Mouse (Mus musculus): ENCODE results near the gene Ltk. TPM values are rescaled to one million over a fixed set of nuclear protein-coding genes. Genes with fewer than 3 reads are reported as not detected.
"Not testable (repeated sequence)": the region's sequence is repeated elsewhere in the genome, so short reads cannot be mapped to it uniquely, and the experiment has no call there.

Ltk gene
- polyA plus RNA-seq, 1 experiment from 2014 or later = 2.5 TPM

- no peak for ATAC-seq (ENCODE audit: low FRiP score)
- WGBS = 21% methylated on average over 12 of the region's 12 CpGs
Observed at GRCm38 (mm10) chr2:119737124-119737523, 23.1 kb downstream of the Ltk start.

GRCm38 (mm10) chr2:119730735-119731134 lies 29.5 kb downstream of the Ltk start:
- 0 out of 2 replicates have a peak, but pooled peaks cover 3% of the 10 kb centered on the region for H3K27me3 ChIP-seq (replicated peaks)
- no peak overlapping the region for H3K9ac ChIP-seq (replicated peaks)
- ATAC-seq (ENCODE audit: low FRiP score) = no peak
- no peaks in the 10 kb centered on the region for H3K4me1 ChIP-seq
- no peak overlapping the region for H3K4me2 ChIP-seq
- no peaks in the 10 kb centered on the region for H3K9me3 ChIP-seq (replicated peaks)
- H3K27ac ChIP-seq (replicated peaks) = no peak overlapping the region
- H3K36me3 ChIP-seq = peaks cover 94% of the 10 kb centered on the region
- WGBS = 88% methylated on average over 4 of the region's 4 CpGs
- no peak overlapping the region for H3K4me3 ChIP-seq (replicated peaks)

More at GRCm38 (mm10) chr2:119737124-119737523, 23.1 kb downstream of the Ltk start:
- no peaks in the 10 kb centered on the region for H3K9me3 ChIP-seq (replicated peaks)
- no peak overlapping the region for H3K4me3 ChIP-seq (replicated peaks)
- H3K36me3 ChIP-seq = peaks cover 34% of the 10 kb centered on the region
- no peak overlapping the region for H3K9ac ChIP-seq (replicated peaks)
- H3K4me2 ChIP-seq = no peak overlapping the region
- no peak overlapping the region for H3K27ac ChIP-seq (replicated peaks)
- H3K27me3 ChIP-seq (replicated peaks) = peaks cover 24% of the 10 kb centered on the region
- H3K4me1 ChIP-seq = peaks cover 11% of the 10 kb centered on the region

GRCm38 (mm10) chr2:119727762-119728416 lies 32.3 kb downstream of the Ltk start:
- Histone ChIP-seq H3K27ac (replicated peaks) (no peak overlapping the region), H3K9me3 (replicated peaks) (no peaks in the 10 kb centered on the region), H3K4me3 (replicated peaks) (no peak overlapping the region), H3K4me1 (no peaks in the 10 kb centered on the region), H3K36me3 (peaks cover 92% of the 10 kb centered on the region), H3K9ac (replicated peaks) (no peak overlapping the region), H3K4me2 (no peak overlapping the region), H3K27me3 (replicated peaks) (no peaks in the 10 kb centered on the region)
- WGBS = 92% methylated on average over 3 of the region's 3 CpGs
- no peak for ATAC-seq (ENCODE audit: low FRiP score)

- Histone ChIP-seq H3K27ac (replicated peaks) (no peak overlapping the region), H3K9me3 (replicated peaks) (no peaks in the 10 kb centered on the region), H3K36me3 (peaks cover 69% of the 10 kb centered on the region), H3K4me3 (replicated peaks) (no peak overlapping the region), H3K9ac (replicated peaks) (no peak overlapping the region), H3K4me2 (no peak overlapping the region), H3K4me1 (no peaks in the 10 kb centered on the region), H3K27me3 (replicated peaks) (no peaks in the 10 kb centered on the region)
- ATAC-seq (ENCODE audit: low FRiP score) = no peak
- WGBS = 94% methylated on average over 8 of the region's 8 CpGs
Observed at GRCm38 (mm10) chr2:119721070-119721469, 39.2 kb downstream of the Ltk start.

GRCm38 (mm10) chr2:119715868-119716267 lies 44.4 kb downstream of the Ltk start:
- WGBS = 98% methylated on average over 2 of the region's 2 CpGs
- not testable (repeated sequence) for ATAC-seq (ENCODE audit: low FRiP score); H3K9ac ChIP-seq (replicated peaks); H3K4me1 ChIP-seq; H3K27me3 ChIP-seq (replicated peaks); H3K9me3 ChIP-seq (replicated peaks); H3K4me2 ChIP-seq; H3K27ac ChIP-seq (replicated peaks); H3K4me3 ChIP-seq (replicated peaks)
- H3K36me3 ChIP-seq = peaks cover 55% of the 10 kb centered on the region

- no peak for ATAC-seq (ENCODE audit: low FRiP score)
- Histone ChIP-seq H3K27me3 (replicated peaks) (no peaks in the 10 kb centered on the region), H3K4me1 (no peaks in the 10 kb centered on the region), H3K27ac (replicated peaks) (no peak overlapping the region), H3K9me3 (replicated peaks) (no peaks in the 10 kb centered on the region), H3K4me3 (replicated peaks) (no peak overlapping the region), H3K36me3 (peaks cover 66% of the 10 kb centered on the region), H3K9ac (replicated peaks) (no peak overlapping the region), H3K4me2 (no peak overlapping the region)
- 91% methylated on average over 3 of the region's 3 CpGs for WGBS
Observed at GRCm38 (mm10) chr2:119710011-119710410, 50.2 kb downstream of the Ltk start.

GRCm38 (mm10) chr2:119707676-119708075 lies 52.6 kb downstream of the Ltk start:
- peaks cover 61% of the 10 kb centered on the region for H3K36me3 ChIP-seq
- no peak for ATAC-seq (ENCODE audit: low FRiP score)
- H3K4me2 ChIP-seq = no peak overlapping the region
- H3K27ac ChIP-seq (replicated peaks) = no peak overlapping the region
- no peak overlapping the region for H3K9ac ChIP-seq (replicated peaks)
- 85% methylated on average over 3 of the region's 3 CpGs for WGBS
- no peaks in the 10 kb centered on the region for H3K27me3 ChIP-seq (replicated peaks)
- H3K9me3 ChIP-seq (replicated peaks) = no peaks in the 10 kb centered on the region
- no peaks in the 10 kb centered on the region for H3K4me1 ChIP-seq
- no peak overlapping the region for H3K4me3 ChIP-seq (replicated peaks)

- WGBS = 100% methylated on average over 2 of the region's 2 CpGs
- H3K36me3 ChIP-seq = peaks cover 35% of the 10 kb centered on the region
- no peaks in the 10 kb centered on the region for H3K4me1 ChIP-seq
- no peak for ATAC-seq (ENCODE audit: low FRiP score)
- H3K27me3 ChIP-seq (replicated peaks) = no peaks in the 10 kb centered on the region
- H3K4me2 ChIP-seq = no peak overlapping the region
- H3K4me3 ChIP-seq (replicated peaks) = no peak overlapping the region
- H3K9ac ChIP-seq (replicated peaks) = no peak overlapping the region
- no peak overlapping the region for H3K27ac ChIP-seq (replicated peaks)
- no peaks in the 10 kb centered on the region for H3K9me3 ChIP-seq (replicated peaks)
Observed at GRCm38 (mm10) chr2:119703171-119703570, 57.1 kb downstream of the Ltk start.

Other genes with a start within 250 kb of the Ltk start
- gene Exd1, start 212.8 kb downstream of the Ltk start, polyA plus RNA-seq (2015; fragmentation: Nextera tagmentation; extraction: Ambion mirVana) = 0.59 and 1.3 TPM in 2 replicates
- gene Chp1, start 212.7 kb downstream of the Ltk start, polyA plus RNA-seq (2015; fragmentation: Nextera tagmentation; extraction: Ambion mirVana) = 52.0 and 54.3 TPM in 2 replicates
- gene Nusap1, start 142.1 kb downstream of the Ltk start, polyA plus RNA-seq (2015; fragmentation: Nextera tagmentation; extraction: Ambion mirVana) = 8.3 and 22.5 TPM in 2 replicates
- 4.6 and 9.2 TPM in 2 replicates for gene Oip5, start 142.0 kb downstream of the Ltk start, polyA plus RNA-seq (2015; fragmentation: Nextera tagmentation; extraction: Ambion mirVana)
- 43.9 and 47.8 TPM in 2 replicates for gene Ndufaf1, start 97.6 kb downstream of the Ltk start, polyA plus RNA-seq (2015; fragmentation: Nextera tagmentation; extraction: Ambion mirVana)
- gene Rtf1, start 85.4 kb downstream of the Ltk start, polyA plus RNA-seq (2015; fragmentation: Nextera tagmentation; extraction: Ambion mirVana) = 53.1 and 58.5 TPM in 2 replicates
- gene Itpka, start 18.1 kb downstream of the Ltk start, polyA plus RNA-seq (2015; fragmentation: Nextera tagmentation; extraction: Ambion mirVana) = 0.24 and 1.0 TPM in 2 replicates
- gene Rpap1, start 27.1 kb upstream of the Ltk start, polyA plus RNA-seq (2015; fragmentation: Nextera tagmentation; extraction: Ambion mirVana) = 16.2 and 19.7 TPM in 2 replicates
- gene Tyro3, start 37.3 kb upstream of the Ltk start, polyA plus RNA-seq (2015; fragmentation: Nextera tagmentation; extraction: Ambion mirVana) = 19.2 and 20.7 TPM in 2 replicates
- 23.6 and 25.4 TPM in 2 replicates for gene Mga, start 136.8 kb upstream of the Ltk start, polyA plus RNA-seq (2015; fragmentation: Nextera tagmentation; extraction: Ambion mirVana)
- 6.1 and 6.8 TPM in 2 replicates for gene Mapkbp1, start 212.3 kb upstream of the Ltk start, polyA plus RNA-seq (2015; fragmentation: Nextera tagmentation; extraction: Ambion mirVana)

Data from neural tube, embryonic 15.5 days (tissue).